Mouse (Mus musculus) embryo, embryonic 10.5 days (tissue): ENCODE measurements around the gene Nkx1-1.
A peak's percentile ranks its signal among the peaks of the same experiment; 100 is the strongest.

Experiments
- DNase-seq: peaks from one replicate; pipeline ENCODE4 v3.0.0-alpha.2; 2015; ENCODE audit warnings: low spot score

Nkx1-1 gene

DNA sequence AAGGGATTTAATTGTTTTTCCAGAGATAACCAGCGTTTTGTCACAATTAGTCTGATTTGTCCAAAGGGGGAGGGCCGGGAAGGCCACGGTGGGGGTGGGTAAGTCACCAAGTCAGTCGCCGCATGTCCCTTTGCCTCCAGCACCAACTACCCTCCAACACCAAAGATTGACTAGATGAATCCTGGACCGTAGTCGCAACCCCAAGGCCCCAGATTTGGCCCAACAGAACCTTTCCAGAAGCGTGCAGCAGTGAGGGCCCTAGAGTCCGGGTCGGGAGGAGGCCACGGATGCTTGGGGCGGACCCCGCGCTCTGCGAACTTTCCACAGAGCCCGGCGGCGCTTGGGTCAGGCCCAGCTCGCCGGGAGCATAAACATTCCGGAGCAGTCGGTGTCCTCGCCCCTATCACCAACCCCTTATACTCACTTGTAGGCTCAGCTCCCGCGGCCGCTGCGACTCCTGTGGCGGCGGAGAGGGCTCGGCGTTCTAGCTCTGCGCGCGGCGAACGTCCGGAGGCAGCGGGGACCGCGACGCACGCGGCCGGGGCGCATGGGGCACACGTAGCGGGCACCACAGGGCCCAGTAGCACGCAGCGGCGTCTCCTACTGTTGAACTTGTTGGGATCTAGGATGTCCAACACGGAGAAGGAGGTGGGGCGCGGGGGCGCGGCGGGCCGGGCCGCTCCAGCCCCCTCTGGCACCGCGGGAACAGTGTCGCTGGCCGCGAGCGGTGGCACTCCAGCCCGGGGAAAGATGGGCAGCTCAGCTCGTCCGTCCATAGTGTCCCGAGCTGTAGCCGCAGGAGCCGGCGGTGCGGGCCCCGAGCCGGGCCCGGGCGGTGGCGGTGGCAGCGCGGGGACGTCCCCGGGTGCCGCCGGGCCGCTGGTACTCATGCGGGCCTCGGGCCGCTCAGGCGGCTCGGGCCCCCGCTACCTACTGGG lies at the start of gene Nkx1-1:
TSS of gene Nkx1-1 (minus strand) at position 776 of the 938 bp plus-strand sequence.
- DNase-seq: peak; percentile 33

DNA sequence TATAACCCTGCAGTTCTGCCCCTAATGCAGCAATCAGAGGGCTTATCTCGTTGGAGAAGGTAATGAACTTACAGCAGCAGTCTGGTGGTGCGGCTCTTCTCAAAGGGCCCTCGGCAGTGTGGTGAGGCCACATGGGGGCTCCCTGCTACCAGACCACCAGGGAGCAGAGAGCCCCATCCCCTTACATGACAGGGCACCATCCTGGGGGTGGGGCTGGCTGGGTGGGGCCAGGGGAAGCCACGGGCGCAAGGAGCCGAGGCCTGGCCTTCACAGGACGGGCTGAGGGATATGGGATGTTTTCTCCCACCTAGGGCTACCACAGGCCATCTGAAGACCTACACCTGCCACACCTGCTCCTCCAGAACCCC lies 47.5 kb upstream of the Nkx1-1 start:
- DNase-seq: no peak

DNA sequence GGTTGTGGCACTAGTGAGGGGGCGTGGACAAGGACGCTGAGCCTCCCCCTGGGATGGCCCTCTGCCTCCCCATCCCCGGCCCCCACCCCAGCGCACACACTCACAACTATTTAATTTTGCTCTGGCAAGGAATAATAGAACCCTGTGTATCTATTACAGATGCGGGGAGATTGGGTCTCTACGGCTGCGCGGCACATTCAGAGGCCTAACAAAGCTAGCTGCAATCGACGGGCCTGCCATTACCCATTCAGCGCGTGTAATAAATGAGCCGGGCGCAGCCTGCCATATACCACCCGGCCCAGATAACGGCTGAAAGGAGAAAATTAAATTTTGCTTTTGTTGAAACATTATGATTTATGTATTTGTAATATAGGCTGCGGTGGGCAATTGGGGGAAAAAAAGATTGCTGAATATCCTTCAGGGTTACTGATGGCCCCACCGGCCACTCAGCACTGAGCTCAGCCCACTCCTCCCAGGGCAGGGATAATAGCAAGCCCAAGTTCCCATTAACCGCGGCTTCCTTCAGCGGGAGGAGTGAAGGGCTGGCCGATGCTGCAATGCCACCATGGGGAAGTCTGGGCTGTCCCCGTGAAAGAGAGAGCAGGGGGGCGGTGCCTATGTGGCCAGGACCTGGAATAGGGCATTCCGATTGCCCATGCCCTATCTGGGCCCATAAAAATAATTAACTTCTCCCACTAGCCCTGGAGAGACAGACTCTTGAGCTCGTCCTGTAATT lies 47.0 kb upstream of the Nkx1-1 start:
- DNase-seq: no peak

DNA sequence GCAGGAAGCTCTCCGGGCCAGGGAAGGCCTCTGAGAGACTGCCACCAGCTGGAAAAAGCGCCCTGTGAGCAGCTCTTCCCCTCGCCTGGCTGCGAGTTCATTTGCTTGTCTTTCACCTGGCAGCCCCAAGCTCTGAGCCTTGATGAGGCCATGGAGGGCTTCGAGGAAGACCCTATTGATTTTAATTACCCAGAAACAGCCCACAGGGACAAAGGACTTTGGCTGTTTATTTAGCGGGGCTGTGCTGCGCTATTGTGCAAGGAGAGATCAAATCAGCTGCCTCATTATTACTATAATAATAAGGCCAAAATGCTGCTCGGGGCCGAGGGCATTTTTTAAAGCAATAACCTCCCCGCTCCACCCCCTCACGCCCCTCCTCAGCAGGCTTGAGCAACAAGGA lies 31.7 kb upstream of the Nkx1-1 start:
- no peak for DNase-seq

DNA sequence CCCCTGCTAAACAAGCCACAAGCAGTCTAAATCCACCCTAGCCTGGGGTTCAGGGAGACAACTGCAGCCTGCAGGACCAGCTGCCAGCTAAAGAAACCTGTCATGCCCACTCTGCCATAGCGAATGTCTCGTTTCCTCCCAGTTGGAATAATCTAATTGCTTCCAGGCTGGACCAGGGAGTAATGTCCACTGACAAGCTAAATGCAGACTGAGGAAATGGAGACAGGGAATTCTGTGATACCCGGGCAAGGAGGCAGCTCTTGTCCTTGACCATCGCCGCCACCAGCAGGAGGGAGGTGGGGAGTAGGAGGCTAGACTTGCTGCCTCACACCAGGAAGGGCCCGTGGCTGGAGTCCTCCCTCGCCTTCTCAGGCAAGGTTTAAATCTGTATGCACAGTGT lies 30.6 kb upstream of the Nkx1-1 start:
- no peak for DNase-seq

DNA sequence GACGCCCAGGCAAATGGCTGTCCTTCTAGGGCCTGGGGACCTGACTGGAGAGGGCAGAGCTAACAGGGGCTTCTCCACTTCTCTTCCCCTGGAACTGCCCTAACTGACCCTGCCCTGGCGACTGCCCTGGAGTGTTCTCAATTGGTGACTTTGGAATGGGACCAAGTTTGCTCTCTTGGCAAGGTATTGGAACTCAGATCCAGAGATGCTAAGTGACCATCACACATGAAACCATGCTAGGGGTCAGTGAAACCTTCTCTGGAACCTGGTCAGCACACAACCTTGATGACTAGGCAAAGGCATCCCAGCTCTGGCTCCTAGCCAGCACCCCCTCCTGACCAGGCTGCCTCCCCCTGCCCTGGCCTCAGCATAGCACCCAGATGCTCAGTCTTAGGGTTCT lies 25.3 kb upstream of the Nkx1-1 start:
- DNase-seq: no peak

DNA sequence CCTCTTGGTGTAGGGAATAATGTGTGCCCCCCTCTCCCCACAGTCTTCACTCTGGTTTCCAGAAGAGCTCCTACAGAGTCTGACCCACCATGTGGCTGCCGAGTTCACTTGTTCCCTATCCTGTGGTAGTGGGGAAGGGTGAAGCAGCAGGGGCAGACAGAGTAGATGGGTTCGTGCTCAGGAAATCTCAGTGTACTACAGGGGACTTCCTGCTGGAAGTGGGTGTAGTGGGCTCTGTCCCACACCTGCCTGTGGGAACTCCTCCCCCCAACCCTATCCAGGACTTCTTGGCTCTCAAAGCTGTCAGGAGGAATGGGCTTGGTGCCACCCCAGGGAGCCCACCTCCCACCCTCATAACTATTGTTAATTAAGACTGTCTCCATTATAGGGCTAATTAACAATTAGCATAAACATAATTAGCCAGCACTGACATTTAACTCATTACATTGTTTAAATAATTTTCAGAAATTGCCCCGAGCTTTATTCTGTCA lies 24.4 kb upstream of the Nkx1-1 start:
- no peak for DNase-seq

DNA sequence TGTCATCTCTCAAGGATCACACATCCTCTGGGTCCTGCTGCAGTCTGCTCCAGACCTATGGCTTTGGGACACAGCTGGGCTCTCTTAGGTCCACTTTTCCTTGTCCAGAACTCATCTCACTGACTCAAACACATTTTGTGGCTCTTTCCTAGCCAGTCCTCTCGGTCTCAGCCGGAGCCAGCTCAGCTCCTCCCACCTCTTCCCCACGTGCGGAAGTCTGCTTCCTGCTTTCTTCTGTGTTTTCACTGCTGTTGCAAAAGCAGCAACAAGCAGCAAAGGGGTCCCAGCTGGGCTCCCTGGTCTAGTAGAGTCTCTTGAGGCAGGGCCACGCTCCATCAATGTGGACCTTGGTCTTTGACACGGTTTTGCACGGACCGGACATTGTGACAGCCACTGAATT lies 22.0 kb upstream of the Nkx1-1 start:
- DNase-seq: no peak

DNA sequence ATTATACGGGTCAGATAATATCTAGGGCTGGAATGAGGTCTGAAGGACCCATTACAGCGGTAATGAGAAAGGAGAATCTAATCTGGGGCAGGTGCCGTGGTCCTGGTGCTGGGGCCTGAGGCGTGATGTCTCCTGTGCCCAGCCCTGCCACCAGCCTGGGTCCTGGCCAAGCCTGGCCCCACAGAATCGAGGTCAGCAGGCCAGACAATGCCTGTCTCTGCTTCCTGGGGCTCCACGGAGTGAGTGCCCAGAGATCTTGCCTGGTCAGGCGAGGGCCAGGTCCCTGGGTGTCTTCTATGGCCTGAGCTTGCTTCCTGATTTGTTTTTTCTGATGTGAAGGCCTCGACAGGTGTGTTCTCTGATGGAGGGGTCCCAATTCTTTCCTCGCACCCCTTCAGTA lies 10.0 kb upstream of the Nkx1-1 start:
- DNase-seq: no peak

DNA sequence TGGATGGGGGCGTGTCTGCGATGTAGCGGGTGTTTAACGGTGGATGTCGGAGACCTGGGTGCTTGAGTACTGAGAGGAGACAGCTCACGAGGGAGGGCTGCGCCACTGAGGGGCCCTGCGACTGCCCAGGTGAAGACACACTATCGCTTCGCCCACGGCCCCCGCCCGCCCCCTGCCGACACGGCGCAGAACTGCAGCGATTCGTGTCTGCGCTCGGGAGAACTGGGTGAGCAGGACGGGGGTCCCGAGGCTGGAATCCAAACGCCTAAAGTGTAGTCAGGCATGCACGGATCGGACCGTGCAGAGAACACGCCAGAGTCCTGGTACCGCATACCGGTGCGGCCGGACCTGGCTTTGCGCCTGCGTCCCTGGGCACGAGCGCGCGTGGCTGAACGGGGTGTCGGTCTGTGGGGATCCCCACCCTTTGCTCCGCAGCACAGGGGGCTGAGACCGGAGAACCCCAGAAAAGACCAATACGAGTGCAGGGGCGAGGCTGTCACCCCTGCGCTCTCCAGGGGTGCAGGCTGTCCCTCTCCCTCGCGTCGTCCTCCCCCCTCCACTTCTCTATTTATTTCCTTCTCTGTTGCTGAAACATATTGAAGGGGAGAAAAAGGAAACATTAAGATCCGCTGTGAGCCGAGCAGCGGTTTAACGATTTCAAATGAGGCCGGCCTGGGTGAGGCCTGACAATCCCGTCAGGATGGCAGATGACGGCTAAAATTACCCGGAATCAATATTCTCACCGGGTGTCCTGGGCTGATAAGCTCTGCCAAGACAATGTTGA lies 9.3 kb upstream of the Nkx1-1 start:
- peak; percentile 70 for DNase-seq

DNA sequence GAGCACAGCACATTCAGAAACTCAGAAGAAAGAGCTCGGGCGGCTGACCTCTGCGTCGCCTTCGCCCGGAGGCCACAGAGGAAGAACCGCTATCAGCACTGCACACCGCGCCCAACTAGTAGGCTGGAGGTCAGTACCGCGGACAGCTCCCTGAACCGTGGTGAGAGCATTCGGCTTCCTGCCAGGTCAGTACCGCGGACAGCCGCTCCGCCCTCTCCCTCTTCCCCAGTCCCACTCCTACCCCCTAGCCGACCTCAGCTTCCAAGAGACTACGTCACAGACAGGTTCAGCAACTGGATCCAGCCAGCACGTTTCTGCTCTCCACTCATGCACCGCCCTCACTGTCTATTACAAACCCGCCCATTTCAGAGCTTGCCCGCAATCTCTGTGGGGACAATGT lies 4.4 kb upstream of the Nkx1-1 start:
- peak; percentile 96 for DNase-seq

DNA sequence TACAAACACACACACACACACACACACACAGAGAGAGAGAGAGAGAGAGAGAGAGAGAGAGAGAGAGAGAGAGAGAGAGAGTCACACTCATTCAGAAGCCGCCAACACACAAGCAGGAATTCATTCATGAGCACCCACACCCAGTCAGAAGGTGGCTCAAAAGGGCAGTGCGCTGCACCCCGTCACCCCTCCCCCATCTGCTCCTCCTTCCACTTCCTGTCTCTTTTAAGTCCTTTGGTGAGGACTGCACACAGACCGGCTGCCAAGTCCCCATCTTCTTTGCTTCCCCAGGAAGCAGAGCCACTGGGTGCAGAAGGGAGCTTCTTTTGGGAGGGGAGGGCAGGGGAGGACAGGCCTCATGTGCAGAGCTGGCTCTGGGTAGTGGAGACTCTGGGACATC lies 2.2 kb upstream of the Nkx1-1 start:
- no peak for DNase-seq

DNA sequence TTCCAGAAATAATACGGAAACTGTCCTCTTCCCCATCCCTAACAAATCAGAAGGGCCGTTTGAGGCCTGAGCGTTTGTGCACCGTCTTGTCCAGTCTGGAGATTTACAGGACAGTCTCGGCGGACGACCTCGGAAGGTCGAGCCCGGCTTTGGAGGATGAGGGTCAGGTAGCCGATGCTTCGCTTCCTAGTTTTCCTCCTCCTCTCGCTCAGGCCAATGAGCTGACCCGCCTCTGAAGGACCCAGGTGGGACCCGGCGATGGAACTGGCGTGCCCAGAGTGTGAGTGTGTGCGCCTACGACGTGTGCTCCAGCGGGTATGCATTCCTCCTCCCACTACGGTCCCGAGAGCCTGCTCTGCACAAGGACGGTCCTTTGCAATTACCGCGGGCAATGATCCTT lies 1.4 kb upstream of the Nkx1-1 start:
- peak; percentile 33 for DNase-seq

DNA sequence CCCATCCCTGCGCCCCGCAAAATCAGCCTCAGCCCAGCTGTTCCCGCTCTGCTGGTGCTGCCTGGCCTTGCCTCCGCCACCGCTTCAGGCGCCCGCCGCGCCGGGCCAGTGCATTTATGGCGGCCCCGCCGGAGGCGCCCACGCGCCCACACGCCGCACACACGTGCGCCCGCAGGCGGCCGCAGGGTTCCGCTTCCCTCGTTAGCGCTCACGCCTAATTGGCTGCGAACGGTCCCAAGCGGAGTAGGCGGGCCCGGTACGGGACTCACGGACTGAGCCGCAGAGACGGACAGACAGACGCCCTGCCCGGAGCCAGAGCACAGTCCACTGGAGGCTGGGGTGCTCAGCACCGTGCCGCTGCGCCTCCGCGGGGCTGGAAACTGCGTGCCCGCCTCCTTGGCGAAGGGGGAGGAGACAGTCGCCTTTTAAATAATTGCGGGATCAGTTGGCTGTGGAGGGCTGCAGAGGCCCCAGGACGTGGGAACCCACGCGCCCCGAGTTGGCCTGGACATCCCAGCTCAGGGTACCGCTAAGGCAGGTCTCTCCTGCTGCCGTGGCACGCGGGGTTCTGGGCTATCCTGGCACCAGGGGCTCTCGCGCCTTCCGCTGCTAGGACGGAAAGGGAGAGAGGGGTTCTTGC lies 485 bp upstream of the Nkx1-1 start:
- peak; percentile 13 for DNase-seq

DNA sequence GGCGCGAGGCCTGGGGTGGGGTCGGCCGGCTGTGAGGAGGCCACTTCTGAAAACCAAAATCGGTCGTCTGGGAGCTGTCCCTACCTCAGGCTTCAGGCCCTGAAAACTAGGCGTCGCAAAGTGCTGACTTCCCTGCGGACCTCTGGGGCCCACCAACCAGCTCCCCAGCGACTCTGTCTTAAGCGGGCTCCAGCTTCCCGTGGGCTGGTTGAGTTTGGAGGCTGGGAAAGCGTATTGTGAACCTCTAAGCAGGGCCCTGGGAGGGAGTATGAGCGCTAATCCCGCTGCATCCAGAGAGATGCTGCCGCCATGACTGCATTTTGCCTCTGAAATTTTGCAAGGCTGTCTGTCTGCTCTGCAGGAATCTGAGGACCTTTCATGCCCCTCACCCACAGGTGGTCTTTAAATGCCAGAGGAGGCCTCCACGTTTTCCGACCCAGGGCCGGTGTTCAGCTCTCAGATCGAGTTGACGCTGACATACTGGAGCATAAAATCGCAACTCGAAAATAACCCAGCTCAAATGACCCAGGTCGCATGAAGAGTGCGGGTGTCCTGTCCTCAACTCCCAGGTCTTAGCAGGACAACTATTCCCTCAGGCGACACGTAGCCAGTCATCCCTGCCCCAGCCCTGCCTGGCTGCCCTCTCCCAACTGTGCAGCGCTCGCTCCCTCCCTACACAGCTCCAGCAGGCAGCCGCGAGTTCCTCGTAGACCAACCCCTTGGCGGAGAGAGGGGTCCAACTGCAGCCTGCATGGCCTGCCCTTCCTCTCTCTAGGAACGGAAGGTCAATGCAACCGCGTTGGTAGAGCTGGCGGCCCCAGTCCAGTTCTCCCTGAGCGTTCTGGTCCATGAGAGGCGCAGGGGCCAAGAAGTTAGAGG lies 1.5 kb downstream of the Nkx1-1 start:
- peak; percentile 40 for DNase-seq

DNA sequence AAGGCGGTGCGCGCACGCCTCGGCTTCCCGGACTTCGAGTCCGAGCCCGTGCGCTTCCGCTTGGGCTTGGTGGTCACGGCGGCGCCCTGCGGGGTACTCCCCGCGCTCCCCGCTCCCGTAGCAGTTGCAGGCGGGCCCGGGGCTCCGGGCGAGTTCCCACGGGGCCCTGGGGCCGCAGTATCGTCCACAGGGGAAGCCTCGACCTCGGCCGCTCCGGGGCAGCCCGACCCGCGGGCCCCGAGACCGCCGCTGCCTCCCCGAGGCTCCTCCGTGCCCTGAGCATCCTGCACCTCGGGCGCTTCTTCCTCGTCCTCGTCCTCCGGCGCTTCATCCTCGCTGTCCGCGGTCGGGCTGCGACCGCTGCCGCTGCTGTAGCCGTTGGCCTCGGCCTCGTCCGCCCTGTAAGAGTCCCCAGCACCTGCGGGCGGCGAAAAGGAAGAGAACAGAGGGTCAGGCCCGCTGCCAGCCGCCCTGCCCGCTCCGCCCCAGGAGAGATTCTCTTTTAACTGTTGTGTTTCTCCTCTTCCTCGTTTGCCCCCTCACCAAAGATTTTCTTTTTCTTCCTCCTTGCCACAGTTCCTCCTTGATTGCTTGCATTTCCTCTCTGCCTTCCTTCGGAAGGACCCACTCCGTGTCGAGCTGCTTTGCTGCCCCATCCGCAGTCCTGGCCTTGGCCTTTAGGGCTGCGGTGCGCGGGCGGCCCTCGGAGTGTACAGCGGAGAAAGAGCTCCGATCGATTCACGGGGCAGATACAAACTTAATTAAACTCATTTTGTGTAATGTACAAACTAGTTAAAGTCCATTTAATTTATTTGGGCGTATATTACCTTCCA lies 2.4 kb downstream of the Nkx1-1 start:
- peak; percentile 42 for DNase-seq

DNA sequence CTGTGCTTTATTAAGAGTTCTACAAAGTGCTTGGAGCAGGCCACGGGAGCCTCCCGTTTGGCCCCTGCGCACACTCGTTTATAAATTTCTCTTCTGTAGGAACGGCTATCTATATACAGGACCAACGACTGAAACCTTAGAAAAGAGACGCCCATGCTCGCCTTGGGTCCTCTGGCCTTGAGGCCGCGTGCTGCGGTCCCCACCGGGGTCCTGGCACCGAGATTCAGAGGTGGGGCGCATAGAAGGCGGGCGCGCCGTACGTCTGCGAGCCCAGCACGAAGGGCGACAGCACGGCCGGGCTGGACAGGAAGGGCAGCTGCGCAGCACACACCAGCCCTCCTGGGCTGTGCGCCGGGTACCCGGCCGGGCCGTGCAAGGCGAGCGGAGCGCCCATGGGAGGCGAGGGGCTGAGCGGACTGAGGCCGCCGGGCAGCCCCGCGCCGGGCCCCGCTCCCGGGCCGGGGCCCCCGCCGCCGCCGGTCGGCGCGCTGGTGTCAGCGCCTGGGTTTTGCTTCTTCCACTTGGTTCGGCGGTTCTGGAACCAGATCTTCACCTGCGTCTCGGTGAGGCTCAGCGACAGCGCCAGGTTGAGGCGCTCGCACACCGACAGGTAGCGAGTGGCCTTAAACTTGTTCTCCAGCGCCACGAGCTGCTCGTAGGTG lies 3.1 kb downstream of the Nkx1-1 start:
- peak; percentile 24 for DNase-seq

DNA sequence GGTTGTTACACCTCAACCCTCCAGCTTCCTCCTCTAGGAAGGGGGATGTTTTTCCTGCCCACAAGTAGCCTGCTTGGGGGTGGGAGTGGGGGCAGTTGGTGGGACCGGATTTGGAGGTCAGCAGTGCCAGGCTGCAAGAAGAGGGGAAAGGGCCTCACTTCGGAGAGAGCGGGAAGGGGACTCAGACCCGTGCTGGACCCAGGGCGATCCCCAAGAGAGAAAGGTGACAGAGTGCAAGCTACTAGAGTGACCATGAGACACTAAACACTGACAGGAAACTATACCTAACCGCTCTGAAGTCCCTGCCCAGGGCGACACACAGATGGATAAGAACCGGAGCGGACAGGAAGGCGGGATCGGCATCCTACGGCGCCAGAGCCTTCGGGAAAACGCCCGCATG lies 3.7 kb downstream of the Nkx1-1 start:
- no peak for DNase-seq

DNA sequence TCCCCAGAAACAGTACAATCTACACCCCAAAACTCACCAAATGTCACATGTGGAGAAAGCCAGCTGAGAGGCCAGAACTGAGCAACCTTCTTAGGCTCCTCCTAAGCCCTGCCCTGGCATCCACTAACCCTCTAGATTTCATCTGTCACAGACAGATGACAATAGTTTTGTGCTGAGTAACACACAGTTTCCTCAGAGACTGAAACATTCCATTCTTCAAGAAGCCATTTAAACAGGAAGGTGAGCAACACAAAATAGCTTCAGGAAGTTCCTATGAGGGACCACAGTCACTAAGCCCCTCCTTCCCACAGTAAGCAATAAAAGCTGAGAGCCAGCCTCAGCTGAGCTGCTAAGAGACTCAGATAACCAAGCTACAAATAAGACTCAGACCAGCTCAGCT lies 6.3 kb downstream of the Nkx1-1 start:
- no peak for DNase-seq
